Mouse (Mus musculus): Measurements from ENCODE around the gene Map3k5.
A peak's percentile ranks its signal among the peaks of the same experiment; 100 is the strongest.

The Map3k5 gene

GRCm38 (mm10) chr10:20166797-20167196, 232.5 kb downstream of the Map3k5 start:
- peak; percentile 88 for DNase-seq

- no peak for DNase-seq
Measured at GRCm38 (mm10) chr10:20167467-20167866, 233.2 kb downstream of the Map3k5 start.

- no peak for DNase-seq
Measured at GRCm38 (mm10) chr10:20169182-20169674, 235.0 kb downstream of the Map3k5 start.

- no peak for DNase-seq
Measured at GRCm38 (mm10) chr10:20169927-20170604, 235.8 kb downstream of the Map3k5 start.

GRCm38 (mm10) chr10:20170605-20171088, 236.4 kb downstream of the Map3k5 start:
- DNase-seq = peak; percentile 93

- DNase-seq = no peak
Measured at GRCm38 (mm10) chr10:20171209-20171608, 236.9 kb downstream of the Map3k5 start.

- DNase-seq = no peak
Measured at GRCm38 (mm10) chr10:20171756-20172155, 237.5 kb downstream of the Map3k5 start.

- no peak for DNase-seq
Measured at GRCm38 (mm10) chr10:20173733-20174132, 239.5 kb downstream of the Map3k5 start.

GRCm38 (mm10) chr10:20176054-20176453, 241.8 kb downstream of the Map3k5 start:
- peak; percentile 46 for DNase-seq

- DNase-seq = no peak
Measured at GRCm38 (mm10) chr10:20178807-20179605, 244.7 kb downstream of the Map3k5 start.

GRCm38 (mm10) chr10:20181198-20181597, 246.9 kb downstream of the Map3k5 start:
- DNase-seq = peak; percentile 89

- peak; percentile 68 for DNase-seq
Measured at GRCm38 (mm10) chr10:20181680-20182399, 247.6 kb downstream of the Map3k5 start.

GRCm38 (mm10) chr10:20184326-20184725, 250.1 kb downstream of the Map3k5 start:
- peak; percentile 86 for DNase-seq

GRCm38 (mm10) chr10:20185264-20185663, 251.0 kb downstream of the Map3k5 start:
- DNase-seq = peak; percentile 84

- peak; percentile 61 for DNase-seq
Measured at GRCm38 (mm10) chr10:20185806-20186205, 251.5 kb downstream of the Map3k5 start.

GRCm38 (mm10) chr10:20186800-20187273, 252.6 kb downstream of the Map3k5 start:
- DNase-seq = peak; percentile 76

- DNase-seq = peak; percentile 78
Measured at GRCm38 (mm10) chr10:20190139-20190747, 256.0 kb downstream of the Map3k5 start.

Data from heart, adult 11 months (tissue).